Mouse (Mus musculus): ENCODE results near the gene Hcn3. TPM values are rescaled to one million over a fixed set of nuclear protein-coding genes. Genes with fewer than 3 reads are reported as not detected.

Gene Hcn3
- total and polyA plus RNA-seq, 3 experiments, result 0.25 to 0.29 TPM; not detected in 1

DNA sequence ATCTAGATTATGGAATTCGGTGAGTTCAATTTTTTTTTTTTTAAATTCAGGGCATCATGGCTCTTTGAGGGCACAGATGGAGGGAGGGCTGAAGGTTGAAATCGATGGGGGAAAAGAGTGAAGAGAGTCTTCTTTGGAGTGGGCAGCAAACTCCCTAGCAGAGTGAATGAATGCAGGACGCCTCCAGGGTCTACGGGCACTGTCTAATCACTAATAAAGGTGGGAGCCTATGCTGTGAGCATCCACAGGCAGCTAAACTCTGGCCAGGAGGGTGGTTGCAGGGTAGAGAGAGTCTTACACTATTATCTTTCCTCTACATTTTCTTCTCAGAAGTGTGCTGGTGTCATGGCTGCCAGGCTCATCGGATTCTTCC lies 43.1 kb upstream of the Hcn3 start:
- Histone ChIP-seq H3K4me1 (ENCODE audit: control insufficient read depth, insufficient read depth, low read length) (peaks cover 3% of the 10 kb centered on the region), H3K9ac (ENCODE audit: low read depth, low read length) (peak overlapping the region; percentile 71; the same call in 1 of the 2 replicates), H3K36me3 (ENCODE audit: control insufficient read depth, insufficient read depth, low read length) (no peaks in the 10 kb centered on the region), H3K79me2 (replicated peaks; ENCODE audit: control insufficient read depth, insufficient read depth, low read length) (no peaks in the 10 kb centered on the region), H3K27me3 (ENCODE audit: control insufficient read depth, insufficient read depth, low read length) (no peaks in the 10 kb centered on the region), H3K27ac (peak overlapping the region; percentile 76), H3K4me3 (peak overlapping the region; percentile 64)
- WGBS, result 25% methylated on average over 5 of the region's 5 CpGs
- intact Hi-C loops (cut with DNase I), result no loop called here
- peak in 1 of 2 experiments; percentile 17 for DNase-seq
- TF ChIP-seq CTCF (IDR thresholded peaks at IDR 0.05), result no peak
- no peak for TF ChIP-seq EP300 (IDR thresholded peaks at IDR 0.05; ENCODE audit: insufficient read depth, low read depth, low read length)
- no peak for TF ChIP-seq POLR2A (IDR thresholded peaks at IDR 0.05; ENCODE audit: insufficient read depth, low read depth, low read length)

DNA sequence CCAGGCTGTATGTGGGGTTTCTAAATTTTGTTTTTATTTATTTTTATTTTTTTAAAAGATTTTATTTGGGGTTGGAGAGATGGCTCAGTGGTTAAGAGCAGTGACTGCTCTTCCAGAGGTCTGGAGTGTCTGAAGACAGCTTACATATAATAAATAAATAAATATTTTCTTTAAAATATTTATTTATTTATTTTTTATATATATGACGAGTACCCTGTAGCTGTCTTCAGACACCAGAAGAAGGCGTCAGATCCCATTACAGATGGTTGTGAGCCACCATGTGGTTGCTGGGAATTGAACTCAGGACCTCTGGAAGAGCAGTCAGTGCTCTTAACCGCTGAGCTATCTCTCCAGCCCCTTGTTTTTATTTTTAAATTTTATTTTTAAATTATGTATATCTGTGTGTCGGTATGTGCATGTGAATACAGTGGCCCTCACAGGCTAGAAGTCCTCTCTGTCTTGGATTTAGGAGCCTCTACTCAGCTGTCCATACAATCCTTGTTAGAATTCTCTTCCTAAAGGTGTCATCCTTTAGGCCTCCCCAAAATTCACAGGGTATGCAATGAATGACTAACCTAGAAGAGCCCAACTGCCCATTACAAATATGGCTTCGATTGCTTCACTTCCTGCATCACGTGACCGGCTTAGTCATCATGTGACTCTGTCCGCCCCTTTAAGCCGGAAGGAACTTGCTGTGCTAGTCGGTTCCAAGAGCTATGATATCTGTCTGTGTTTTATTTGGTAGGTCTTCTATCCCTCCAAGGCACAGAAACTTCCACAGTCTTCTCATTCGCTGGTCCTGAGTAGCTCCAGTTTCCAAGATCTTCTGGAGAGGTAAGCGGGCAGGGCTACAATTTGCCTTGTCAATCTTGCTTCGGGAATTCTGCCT lies 42.5 kb upstream of the Hcn3 start, which contains the start of gene Gba:
Gene Gba (plus strand): TSS at position 676 of the 889 bp plus-strand sequence.
- TF ChIP-seq EP300 (IDR thresholded peaks at IDR 0.05; ENCODE audit: insufficient read depth, low read depth, low read length) (peak; percentile 89), POLR2A (IDR thresholded peaks at IDR 0.05; ENCODE audit: insufficient read depth, low read depth, low read length) (peak; percentile 78), CTCF (IDR thresholded peaks at IDR 0.05) (no peak)
- Histone ChIP-seq H3K4me1 (ENCODE audit: control insufficient read depth, insufficient read depth, low read length) (peaks cover 3% of the 10 kb centered on the region), H3K27me3 (ENCODE audit: control insufficient read depth, insufficient read depth, low read length) (no peaks in the 10 kb centered on the region), H3K9ac (ENCODE audit: low read depth, low read length) (peak within 1 kb of the TSS; percentile 71), H3K27ac (peak within 1 kb of the TSS; percentile 76), H3K4me3 (peak within 1 kb of the TSS; percentile 64), H3K79me2 (replicated peaks; ENCODE audit: control insufficient read depth, insufficient read depth, low read length) (no peaks in the 10 kb centered on the region), H3K36me3 (ENCODE audit: control insufficient read depth, insufficient read depth, low read length) (no peaks in the 10 kb centered on the region)
- peak; percentile 85 to 89 for DNase-seq
- intact Hi-C loops (cut with DNase I), result no loop called here
- 22% methylated on average over 13 of the region's 13 CpGs for WGBS

GRCm38 (mm10) chr3:89199839-89200238 lies 39.8 kb upstream of the Hcn3 start:
- Histone ChIP-seq H3K36me3 (ENCODE audit: control insufficient read depth, insufficient read depth, low read length) (no peaks in the 10 kb centered on the region), H3K27me3 (ENCODE audit: control insufficient read depth, insufficient read depth, low read length) (no peaks in the 10 kb centered on the region), H3K4me1 (ENCODE audit: control insufficient read depth, insufficient read depth, low read length) (peaks cover 3% of the 10 kb centered on the region), H3K9ac (ENCODE audit: low read depth, low read length) (no peak overlapping the region), H3K4me3 (no peak overlapping the region), H3K27ac (no peak overlapping the region), H3K79me2 (replicated peaks; ENCODE audit: control insufficient read depth, insufficient read depth, low read length) (no peaks in the 10 kb centered on the region)
- 60% methylated on average over 3 of the region's 3 CpGs for WGBS
- intact Hi-C loops (cut with DNase I), result no loop called here
- no peak for TF ChIP-seq POLR2A (IDR thresholded peaks at IDR 0.05; ENCODE audit: insufficient read depth, low read depth, low read length)
- DNase-seq, result no peak

GRCm38 (mm10) chr3:89195979-89196877 lies 36.2 kb upstream of the Hcn3 start:
- H3K27ac ChIP-seq, result peak overlapping the region; percentile 87
- WGBS, result 5% methylated on average over 33 of the region's 33 CpGs

DNA sequence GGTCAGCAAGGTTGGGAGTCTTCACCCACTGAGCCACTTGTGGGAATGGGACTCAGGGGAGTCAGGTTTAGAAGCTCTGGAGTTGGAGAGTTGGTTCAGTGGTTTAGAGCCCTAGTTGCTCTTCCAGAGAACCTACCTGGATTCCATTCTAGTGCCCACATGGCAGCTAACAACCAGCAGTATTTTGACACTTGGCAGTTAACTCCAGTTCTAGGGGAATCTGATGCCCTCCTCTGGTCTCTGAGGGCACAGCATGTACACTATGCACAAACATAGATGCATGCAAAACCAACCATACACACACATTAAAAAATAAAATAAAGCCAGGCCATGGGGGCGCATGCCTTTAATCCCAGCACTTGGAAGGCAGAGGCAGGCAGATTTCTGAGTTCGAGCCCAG lies 33.9 kb upstream of the Hcn3 start:
- no peaks in the 10 kb centered on the region for H3K36me3 ChIP-seq (ENCODE audit: control insufficient read depth, insufficient read depth, low read length)
- no peak overlapping the region for H3K4me3 ChIP-seq
- H3K27ac ChIP-seq, result no peak overlapping the region
- no peak for DNase-seq
- TF ChIP-seq CTCF (IDR thresholded peaks at IDR 0.05) (peak; percentile 55), EP300 (IDR thresholded peaks at IDR 0.05; ENCODE audit: insufficient read depth, low read depth, low read length) (no peak), POLR2A (IDR thresholded peaks at IDR 0.05; ENCODE audit: insufficient read depth, low read depth, low read length) (no peak)
- H3K9ac ChIP-seq (ENCODE audit: low read depth, low read length), result no peak overlapping the region
- intact Hi-C loops (cut with DNase I), result no loop called here
- no peaks in the 10 kb centered on the region for H3K27me3 ChIP-seq (ENCODE audit: control insufficient read depth, insufficient read depth, low read length)
- H3K4me1 ChIP-seq (ENCODE audit: control insufficient read depth, insufficient read depth, low read length), result no peaks in the 10 kb centered on the region
- H3K79me2 ChIP-seq (replicated peaks; ENCODE audit: control insufficient read depth, insufficient read depth, low read length), result no peaks in the 10 kb centered on the region
- whole genome bisulfite sequencing, result 91% methylated on average over 2 of the region's 2 CpGs

More at GRCm38 (mm10) chr3:89195979-89196877, 36.2 kb upstream of the Hcn3 start:
- Histone ChIP-seq H3K4me1 (ENCODE audit: control insufficient read depth, insufficient read depth, low read length) (no peaks in the 10 kb centered on the region), H3K4me3 (peak overlapping the region; percentile 54), H3K9ac (ENCODE audit: low read depth, low read length) (peak overlapping the region; percentile 73), H3K79me2 (replicated peaks; ENCODE audit: control insufficient read depth, insufficient read depth, low read length) (no peaks in the 10 kb centered on the region), H3K27me3 (ENCODE audit: control insufficient read depth, insufficient read depth, low read length) (no peaks in the 10 kb centered on the region), H3K36me3 (ENCODE audit: control insufficient read depth, insufficient read depth, low read length) (no peaks in the 10 kb centered on the region)
- intact Hi-C loops (cut with DNase I), result loop anchor here (1.0 to 2.0 kb wide), 2 partner anchors 19 kb away; partner anchors contain the start of genes Scamp3 and Thbs3
- peak; percentile 89 to 92 for DNase-seq
- peak; percentile 94 for TF ChIP-seq POLR2A (IDR thresholded peaks at IDR 0.05; ENCODE audit: insufficient read depth, low read depth, low read length)
- peak; percentile 68 for TF ChIP-seq CTCF (IDR thresholded peaks at IDR 0.05)
- TF ChIP-seq EP300 (IDR thresholded peaks at IDR 0.05; ENCODE audit: insufficient read depth, low read depth, low read length), result peak; percentile 53; the same call in 1 of the 2 replicates
